Mouse (Mus musculus) c-Kit-positive CD71-negative TER-119-negative erythroid progenitor cells, embryonic 14.5 days (primary cell): ENCODE data around the gene Dhx57.
"Not testable (repeated sequence)": the region's sequence is repeated elsewhere in the genome, so short reads cannot be mapped to it uniquely, and the experiment has no call there.

Experiments
- DNase-seq: peaks from one replicate; pipeline ENCODE4 v3.0.0-alpha.2; 2013; ENCODE audit warnings: low read depth

The Dhx57 gene

DNA sequence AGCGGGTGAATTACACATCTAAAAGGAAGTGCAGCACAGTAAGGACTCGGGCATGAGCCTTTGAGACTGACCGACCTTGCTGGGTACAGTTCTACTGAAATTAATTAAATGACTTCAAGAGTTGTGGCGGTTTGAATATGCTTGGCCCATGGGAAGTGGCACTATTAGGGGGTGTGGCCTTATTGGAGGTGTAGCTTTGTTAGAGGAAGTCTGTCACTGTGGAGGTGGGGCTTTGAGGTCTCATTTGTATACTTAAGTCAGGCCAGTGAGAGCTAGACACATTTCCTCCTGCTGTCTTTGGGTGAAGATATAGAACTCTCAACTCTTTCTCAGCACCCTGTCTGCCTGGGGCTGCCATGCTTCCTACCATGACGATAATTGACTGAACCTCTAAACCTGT, 35.9 kb downstream of the Dhx57 start:
- DNase-seq, result no peak

DNA sequence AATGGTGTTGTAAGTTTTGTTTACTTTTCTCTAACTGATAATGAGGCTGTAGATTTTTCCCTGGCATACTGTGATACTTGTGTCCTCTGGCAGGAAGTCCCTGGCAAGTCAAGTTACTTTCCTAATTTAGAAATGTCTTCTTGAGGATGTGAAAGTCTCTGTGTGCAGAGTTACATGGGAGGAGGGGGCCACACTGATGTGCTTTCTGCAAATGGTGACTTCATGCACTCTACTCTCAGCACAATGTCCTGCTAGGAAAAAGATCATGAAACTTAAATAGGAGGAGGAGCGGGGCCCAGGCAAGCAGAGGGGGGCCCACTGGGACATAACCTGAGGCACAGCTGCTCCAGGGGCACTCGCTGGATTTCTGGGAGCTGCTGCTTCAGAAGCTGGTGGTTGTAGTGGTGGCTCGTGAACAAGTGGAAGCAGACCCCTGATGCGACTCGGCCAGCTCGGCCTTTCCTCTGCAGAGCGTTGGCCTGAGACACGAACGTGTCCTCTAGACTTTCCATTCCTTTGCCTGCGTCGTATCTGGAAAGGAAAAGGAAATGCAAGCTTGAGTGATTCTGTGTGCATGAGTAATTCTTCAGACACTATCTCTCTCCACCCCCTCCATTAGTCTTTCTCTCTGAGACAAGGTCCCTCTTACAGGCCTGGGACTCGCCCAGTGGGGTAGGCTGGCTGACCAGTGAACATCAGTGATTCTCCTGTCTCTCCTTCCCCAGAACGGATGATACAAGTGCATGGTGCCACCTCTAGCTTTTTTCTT, 37.3 kb downstream of the Dhx57 start:
- no peak for DNase-seq

DNA sequence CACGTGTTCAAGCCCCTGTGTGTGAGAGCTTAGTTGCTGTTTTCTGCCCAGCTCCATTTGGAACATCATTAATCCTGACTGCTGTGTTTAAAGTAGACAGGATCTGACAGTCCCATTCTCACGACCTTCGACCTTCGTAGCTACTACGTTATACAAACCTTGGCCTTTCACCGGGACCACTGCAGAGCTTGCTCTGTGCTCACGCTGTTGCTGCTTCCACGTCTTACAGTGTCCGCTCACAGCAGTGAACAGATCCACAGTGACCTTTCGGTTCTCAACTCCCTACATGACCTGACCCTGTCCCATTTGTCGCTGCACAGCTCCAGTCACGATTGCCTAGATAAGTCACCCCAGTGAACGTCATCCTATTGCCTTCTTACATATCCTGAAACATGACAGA, 47.2 kb downstream of the Dhx57 start:
- no peak for DNase-seq

DNA sequence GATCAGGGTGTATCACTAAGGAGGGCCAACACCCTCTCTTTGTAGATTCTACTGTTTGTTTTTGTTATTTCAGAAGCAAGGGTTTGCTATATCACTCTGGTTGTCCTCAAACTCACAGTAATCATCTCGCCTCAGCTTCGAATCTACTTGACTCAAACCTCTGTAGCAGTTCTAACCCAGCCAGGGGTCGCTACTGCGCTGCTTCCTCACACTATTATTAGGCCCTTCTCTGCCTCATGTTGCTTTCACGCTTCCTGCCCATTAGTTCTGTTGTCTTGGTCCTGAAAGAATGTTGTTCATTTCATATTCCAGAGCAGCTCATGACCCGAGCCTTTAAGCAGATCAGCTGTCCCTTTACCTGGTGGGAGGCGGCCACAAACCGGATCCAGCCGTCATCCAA, 48.7 kb downstream of the Dhx57 start:
- DNase-seq, result no peak

DNA sequence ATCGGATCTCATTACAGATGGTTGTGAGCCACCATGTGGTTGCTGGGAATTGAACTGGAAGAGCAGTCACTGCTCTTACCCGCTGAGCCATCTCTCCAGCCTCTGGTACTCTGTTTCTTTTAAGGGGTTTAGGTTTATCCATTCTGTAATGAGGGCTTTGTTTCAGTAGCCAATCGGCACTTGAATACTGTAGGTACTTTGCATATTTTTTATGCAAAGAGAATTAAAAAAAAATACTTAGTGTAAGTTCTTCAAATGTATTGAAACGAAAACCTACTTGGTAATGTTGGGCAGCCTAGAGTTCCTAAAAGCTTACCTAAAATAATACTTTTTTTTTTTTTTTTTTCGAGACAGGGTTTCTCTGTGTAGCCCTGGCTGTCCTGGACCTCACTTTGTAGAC, 52.8 kb downstream of the Dhx57 start:
- no peak for DNase-seq

DNA sequence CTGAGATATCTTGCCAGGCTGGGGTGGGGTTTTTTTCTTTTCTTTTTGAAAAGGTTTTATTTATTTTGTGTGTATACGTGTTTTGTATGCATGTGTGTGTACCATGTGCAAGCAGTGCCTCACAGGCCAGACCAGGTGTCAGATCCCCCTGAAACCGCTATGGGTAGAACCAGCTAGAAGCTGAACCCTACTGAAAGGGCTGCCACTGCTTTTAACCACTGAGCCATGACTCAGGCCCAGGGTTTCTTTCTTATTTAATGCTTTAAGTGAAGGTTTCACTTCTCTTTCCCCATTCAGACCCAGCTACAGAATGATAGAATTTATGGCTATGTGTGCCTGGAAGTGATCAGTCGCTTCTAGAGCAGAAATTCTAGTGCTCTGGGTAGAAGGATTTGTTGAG, 53.5 kb downstream of the Dhx57 start:
- no peak for DNase-seq

DNA sequence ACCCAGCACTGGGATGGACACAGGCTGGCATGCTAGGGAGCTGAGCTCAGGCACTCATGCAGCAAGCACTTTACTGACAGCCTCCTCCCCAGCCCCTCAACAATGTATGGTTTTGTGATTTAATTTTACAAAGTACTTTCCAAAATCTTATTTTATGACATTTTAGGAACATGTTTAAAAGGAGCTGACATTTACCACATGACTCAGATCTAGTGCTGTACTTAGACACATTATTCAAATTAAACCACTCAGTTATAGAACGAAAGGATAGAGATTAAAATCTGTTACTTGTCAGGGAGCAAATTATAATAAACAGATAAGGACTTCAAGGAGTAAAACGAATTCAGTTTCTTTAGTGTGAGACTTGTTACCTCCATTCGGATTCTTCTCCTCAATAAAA, 54.8 kb downstream of the Dhx57 start:
- DNase-seq, result no peak

DNA sequence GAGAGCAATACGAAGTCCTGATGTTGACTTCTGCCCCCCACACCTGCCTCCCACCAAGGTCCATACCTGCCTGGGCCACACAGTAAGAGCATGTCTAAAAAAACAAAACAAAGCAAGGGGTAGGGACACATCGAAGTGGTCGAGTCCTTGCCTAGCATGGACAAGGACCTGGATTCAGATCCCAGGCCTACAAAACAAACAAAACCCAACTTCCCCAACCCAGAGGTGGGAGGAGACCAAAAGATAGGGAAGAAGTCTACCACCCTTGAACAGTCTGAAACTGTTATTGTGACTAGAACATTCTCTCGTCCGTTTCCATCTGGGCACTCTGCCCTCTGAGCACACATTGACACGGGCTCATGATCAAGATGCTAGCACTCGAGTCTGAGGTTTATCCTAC, 55.9 kb downstream of the Dhx57 start:
- DNase-seq, result no peak

DNA sequence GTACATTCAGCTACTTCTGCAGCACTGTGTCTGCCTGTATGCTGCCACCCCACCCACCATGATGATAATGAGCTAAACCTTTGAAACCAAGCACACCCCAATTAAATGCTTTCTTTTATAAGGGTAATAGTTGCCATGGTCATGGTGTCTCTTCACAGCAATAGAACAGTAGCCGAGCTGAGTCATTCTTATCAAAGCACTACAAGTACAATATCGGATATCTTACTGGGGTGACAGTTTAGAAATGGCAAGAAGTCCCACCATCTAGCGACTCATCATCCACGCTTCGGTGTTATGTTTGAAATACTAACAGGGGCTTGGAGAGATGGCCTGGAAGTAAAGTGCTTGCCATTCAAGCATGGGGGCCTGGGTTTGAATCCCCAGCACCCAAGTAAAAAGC, 56.4 kb downstream of the Dhx57 start:
- no peak for DNase-seq

DNA sequence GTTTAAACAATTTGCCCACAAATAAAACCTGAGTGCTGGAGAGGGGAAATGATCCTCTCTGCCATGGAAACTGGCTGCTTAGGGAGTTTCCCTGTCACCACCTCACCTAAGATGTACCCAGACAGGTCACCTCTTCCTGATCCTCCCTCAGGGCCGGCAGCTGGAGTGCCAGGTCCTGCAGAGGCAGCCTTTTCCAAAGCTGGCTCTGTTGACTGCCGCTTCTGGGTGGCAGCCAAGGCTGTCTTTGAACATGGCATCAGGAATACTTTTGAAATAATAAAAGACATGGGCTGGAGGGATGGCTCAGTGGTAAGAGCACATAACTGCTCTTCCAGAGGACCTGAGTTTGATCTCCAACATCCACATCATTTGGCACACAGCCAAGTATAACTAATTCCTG, 60.9 kb downstream of the Dhx57 start:
- DNase-seq, result no peak

DNA sequence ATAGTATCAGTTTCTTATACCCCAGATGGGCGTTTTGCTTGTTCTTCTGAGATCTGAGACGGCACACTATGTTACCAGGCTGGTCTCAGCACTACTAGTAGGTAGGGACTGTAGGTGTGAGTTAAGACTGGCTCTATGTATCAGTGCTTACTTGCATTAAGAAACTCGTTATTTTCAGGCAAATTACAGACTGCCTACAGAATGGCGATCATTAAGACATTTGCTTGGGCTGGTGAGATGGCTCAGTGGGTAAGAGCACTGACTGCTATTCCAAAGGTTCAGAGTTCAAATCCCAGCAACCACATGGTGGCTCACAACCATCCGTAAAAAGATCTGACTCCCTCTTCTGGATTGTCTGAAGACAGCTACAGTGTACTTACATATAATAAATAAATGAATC, 65.1 kb downstream of the Dhx57 start:
- not testable (repeated sequence) for DNase-seq

DNA sequence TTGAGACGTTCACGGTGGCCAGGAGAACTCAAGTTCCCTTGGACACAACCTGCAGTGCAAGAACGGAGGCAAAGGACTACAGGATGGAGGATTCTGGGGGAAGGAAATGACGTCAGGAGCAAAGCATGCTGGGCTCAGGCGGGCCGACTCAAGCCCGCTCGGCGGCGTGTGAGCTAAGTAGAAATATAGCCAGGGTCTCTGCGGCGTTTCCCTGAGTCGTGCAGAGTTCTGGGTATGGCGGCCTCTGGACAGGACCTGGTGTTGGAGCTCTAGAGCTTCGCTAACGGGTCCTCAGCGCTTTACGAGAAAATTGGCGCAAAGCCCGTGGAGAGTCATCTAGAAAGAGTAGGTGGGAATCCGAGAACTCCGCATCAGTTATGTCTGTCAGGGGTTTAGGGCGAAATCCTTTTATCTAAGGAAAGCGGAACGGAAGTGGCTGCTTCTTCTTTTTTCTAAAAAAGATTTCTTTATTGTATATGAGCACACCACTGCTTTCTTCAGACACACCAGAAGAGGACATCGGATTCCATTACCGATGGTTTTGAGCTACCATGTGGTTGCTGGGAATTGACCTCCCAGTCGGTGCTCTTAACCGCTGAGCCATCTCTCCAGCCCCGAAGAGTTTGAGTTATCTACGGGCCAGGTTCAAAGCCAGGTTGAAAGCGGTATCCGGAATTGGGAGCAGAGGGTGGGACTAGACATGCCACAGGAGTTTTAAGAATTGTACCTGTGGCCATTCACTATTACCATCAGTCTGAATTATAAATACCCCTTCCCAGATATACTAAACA, 65.8 kb downstream of the Dhx57 start, which contains the start of gene Gemin6:
Gemin6 (plus strand) TSS at position 116 of the 791 bp plus-strand sequence.
- DNase-seq, result peak; percentile 81

DNA sequence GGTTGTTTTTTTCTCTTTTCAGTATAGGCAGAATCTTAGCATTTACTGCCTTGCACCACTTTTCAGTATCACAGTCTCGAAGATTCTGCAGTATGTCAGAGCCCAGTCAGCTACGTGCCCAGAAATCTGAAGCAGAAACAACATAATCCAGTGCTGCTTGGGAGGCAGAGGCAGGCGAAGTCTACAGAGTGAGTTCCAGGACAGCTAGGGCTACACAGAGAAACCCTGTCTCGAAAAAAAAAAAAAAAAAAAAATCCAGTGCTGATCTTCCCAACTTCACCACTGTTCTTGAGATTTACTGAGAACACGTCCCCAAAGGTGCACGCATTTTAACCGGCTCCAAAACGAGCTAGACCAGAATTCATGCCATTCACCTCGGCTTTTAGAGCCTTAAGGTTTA, 66.4 kb downstream of the Dhx57 start:
- no peak for DNase-seq

DNA sequence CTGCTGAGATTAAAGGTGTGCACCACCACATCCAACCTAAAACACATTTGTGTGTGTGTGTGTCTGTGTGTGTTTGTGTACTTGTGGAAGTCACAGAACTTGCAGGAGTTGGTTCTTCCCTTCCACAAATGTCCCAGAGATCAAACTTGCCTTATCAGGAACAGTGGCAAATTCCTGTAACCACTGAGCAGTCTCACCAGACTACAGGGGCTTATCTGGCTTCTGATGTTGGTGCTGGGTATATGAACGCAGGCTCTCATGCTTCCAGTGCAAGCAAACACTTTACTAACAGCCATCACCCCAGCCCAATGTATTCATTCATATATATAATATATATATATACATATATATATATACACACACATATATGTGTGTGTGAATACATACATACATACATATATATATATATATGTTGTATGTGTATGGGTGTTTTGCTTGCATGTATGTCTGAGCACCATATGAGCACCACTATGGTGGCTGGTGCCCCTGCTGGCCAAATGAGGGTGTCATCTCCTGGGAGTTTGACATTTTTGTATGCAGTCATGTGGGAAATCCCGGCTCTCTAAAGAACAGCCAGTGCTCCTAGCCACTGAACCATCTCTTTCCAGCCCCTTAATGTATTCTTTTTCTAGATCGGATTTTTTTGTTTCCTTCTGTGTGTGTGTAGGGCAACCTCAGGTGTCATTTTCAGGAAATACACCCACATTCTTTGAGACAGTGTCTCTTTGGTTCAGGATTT, 68.2 kb downstream of the Dhx57 start:
- DNase-seq, result no peak

DNA sequence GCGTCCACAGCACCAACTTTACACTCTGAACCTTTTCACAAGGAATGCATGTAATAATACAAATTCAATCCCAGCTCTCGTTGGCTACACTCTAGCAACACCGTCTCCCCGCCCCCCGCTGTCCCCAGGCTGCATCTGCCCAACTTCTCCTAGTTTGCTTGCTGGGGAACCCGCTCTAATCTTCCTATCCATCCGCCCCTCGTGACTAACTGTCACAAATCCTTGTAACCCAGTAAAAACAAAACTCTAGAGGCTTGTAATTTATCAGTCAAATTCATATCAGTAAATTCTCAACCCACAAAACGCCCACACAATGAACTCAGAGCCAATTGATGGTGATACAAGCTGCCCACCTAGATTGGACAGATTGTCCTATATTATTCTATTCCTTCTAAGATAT, 69.1 kb downstream of the Dhx57 start:
- DNase-seq, result no peak

DNA sequence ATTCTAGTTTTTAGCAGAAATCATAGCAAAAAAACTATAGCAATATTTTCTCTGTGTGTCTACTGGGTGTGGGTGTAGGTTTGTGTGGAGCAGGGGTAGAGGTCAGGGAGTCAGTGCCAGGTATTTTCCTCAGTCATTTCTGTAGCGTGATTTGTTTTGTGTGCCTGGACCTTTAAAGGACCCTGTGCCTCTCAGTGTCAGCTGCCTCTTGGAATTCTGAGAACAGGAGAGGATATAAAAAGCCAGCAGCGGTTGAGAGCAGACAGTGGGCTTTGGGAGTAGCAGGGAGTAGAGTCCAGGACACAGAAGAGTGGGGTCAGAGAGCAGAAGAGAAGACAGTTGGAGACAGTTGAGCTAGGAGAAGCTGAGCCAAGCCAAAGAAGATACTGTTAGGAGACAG, 70.1 kb downstream of the Dhx57 start:
- no peak for DNase-seq

DNA sequence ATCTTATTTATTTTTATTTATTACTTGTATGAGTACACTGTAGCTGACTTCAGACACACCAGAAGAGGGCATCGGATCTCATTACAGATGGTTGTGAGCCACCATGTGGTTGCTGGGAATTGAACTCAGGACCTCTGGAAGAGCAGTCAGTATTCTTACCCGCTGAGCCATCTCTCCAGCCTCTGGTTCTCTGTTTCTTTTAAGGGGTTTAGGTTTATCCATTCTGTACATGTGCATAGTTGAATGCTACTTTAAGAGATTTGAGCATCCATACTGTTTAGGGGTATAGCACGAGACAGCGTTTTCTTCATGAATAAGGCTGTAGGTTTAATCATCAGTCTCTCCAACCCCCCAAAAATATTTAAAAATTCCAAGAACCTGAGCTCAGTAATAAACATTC, 76.3 kb downstream of the Dhx57 start:
- not testable (repeated sequence) for DNase-seq

DNA sequence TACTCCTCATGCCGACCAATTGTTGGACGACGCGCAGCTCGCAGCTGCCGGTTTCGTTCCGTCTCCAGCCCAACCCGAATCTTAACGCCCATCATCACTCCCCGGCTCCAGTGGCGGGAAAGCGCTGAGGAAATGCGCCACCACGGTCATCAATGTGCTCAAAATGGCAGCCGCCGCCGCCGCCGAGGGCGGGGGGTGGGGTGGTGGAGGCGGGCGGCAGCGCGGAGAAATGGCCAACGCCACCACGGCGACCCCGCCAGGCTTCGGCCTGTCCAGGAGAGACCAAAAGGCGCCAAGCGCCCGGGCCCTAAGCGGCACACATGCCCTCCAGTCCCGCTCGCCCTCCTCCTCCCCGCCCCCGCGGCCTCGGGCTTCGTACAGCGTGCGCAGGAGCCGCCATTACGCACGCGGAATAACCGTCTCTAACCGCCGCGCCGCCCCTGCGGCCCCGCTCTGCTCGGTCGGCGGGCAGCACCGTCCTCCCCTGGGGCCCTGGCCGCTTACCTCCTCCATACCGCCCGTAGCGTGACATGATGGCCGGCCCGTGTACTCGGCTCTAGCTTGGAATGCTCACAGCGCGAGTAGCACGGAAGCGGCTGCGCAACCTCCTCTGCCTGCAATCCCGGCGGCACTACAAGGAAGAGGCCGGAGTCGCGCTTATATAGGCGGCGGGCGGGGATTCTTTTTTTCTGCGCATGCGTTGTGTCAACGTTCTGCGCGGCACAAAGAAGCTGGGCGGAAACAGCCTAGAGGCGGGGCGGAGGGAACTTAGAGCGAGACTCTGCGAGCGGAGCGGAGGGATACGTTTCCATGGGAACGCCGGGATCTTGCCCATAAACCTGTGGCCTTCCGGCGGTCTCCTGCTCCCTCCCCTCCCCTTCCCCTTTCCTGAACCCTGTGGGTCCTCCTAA, 83.3 kb downstream of the Dhx57 start, which contains the start of the genes Srsf7 and Ttc39d:
Srsf7 (minus strand) TSS at position 637 of the 911 bp plus-strand sequence.
Ttc39d (plus strand) TSS at position 790 of the 911 bp plus-strand sequence.
- DNase-seq, result peak; percentile 97

DNA sequence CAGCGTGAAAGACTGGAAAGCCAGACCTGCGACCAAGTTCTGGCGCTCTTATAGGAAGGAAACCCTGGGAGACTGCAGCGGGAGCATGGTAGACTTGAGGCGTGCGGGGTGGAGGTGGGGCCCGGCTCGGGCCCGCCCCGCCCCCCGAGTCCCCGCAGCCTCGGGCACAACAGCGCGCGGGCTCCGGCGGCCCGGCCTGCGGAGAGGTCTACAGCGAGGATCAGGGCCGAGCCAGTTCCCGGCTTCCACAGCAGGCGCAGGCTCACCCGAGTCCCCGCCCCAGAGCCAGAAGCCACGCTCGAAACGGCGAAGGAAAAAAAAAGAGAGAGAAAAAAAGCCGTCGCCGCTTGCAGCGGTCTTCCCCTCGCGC, 84.0 kb downstream of the Dhx57 start:
- DNase-seq, result no peak

DNA sequence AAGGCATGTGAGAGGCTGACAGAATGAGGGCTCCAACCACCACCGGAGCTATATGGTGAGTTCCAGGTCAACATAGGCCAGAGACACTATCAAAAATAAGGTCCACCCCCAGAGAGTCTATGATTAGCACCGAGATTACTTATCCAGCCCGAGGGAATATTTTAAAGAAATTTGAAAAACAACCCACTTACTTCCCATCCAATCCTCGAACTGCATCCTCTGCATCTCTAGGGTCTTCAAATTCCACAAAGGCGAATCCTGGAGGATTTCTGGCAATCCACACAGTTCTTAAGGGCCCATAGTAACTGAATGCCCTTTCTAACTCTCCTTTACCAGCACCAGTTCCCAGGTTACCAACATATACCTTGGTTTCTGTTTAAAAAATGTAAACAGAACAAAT, 84.6 kb downstream of the Dhx57 start:
- DNase-seq, result no peak

DNA sequence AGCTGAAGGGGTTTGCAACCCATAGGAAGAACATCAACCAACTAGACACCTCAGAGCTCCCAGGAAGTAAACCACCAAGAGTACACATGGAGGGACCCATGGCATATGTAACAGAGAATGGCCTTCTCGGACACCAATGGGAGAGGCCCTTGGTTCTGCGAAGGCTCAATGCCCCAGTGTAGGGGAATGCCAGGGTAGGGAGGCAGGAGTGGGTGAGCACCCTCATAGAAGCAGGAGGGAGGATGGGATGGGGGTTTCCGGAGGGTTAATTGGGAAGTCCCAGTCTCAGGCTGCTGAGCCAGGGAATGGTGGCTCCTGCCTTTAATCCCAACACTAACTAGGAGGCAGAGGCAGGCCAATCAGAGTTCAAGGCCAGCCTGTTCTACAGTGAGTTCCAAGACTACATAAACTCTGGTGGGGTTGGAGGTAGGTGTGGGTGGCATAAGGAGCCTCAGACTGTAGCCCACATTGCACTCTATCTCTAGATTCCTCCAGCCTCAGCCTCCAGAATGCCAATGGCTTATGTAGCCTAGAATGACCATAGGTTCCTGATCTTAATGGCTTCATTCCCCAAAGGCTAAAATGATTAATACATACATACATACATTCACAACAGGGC, 91.0 kb downstream of the Dhx57 start:
- no peak for DNase-seq
